Mouse (Mus musculus) limb, embryonic 11.5 days (tissue): Measurements from ENCODE around the gene Vac14. TPM values are rescaled to one million over a fixed set of nuclear protein-coding genes. Genes with fewer than 3 reads are reported as not detected.
"Not testable (repeated sequence)": the region's sequence is repeated elsewhere in the genome, so short reads cannot be mapped to it uniquely, and the experiment has no call there.

Experiments
- ATAC-seq: fragments of 200-750 bp; cut with Nextera tagmentation; 2 replicates; pipeline ENCODE4 v1.8.0; 2017; ENCODE audit warnings: low read depth; ENCODE audit not compliant: insufficient number of reproducible peaks, low FRiP score, low TSS enrichment
- DNase-seq: peaks from one replicate; pipeline ENCODE4 v3.0.0-alpha.2; 2015; ENCODE audit warnings: low spot score
- H3K27ac ChIP-seq: fragments of 300-500 bp; sonication (generic); replicated peaks from 2 replicates; pipeline ENCODE4 v1.5.1; 2014; ENCODE audit warnings: low read depth, mild to moderate bottlenecking, low read length
- H3K27me3 ChIP-seq: fragments of 300-500 bp; sonication (generic); 2 replicates; pipeline ENCODE4 v1.6.1; 2014; ENCODE audit warnings: mild to moderate bottlenecking, low read length, mixed read lengths; ENCODE audit not compliant: control insufficient read depth, insufficient read depth
- H3K36me3 ChIP-seq: fragments of 300-500 bp; sonication (generic); 2 replicates; pipeline ENCODE4 v1.6.1; 2014; ENCODE audit warnings: mild to moderate bottlenecking, low read length, moderate library complexity, mixed read lengths; ENCODE audit not compliant: control insufficient read depth, insufficient read depth
- H3K4me1 ChIP-seq: fragments of 300-500 bp; sonication (generic); 2 replicates; pipeline ENCODE4 v1.6.1; 2014; ENCODE audit warnings: low read length, mixed read lengths; ENCODE audit not compliant: control insufficient read depth, insufficient read depth
- H3K4me2 ChIP-seq: fragments of 300-500 bp; sonication (generic); 2 replicates; pipeline ENCODE4 v1.6.1; 2014; ENCODE audit warnings: low read depth, mild to moderate bottlenecking, moderate library complexity; ENCODE audit not compliant: severe bottlenecking
- H3K4me3 ChIP-seq: fragments of 300-500 bp; sonication (generic); 2 replicates; pipeline ENCODE4 v1.5.1; 2014; ENCODE audit warnings: low read depth, low read length
- H3K9ac ChIP-seq: fragments of 300-500 bp; sonication (generic); 2 replicates; pipeline ENCODE4 v1.6.1; 2014; ENCODE audit warnings: mild to moderate bottlenecking, low read length
- H3K9me3 ChIP-seq: fragments of 300-500 bp; sonication (generic); 2 replicates; pipeline ENCODE4 v1.6.1; 2016; ENCODE audit warnings: low read length; ENCODE audit not compliant: control insufficient read depth
- WGBS: fragments of 180-500 bp; shearing (Covaris S2); extraction: QIAGEN DNeasy Blood & Tissue Kit; methylation state at CpG from one replicate; pipeline ENCODE4 v1.1.7; 2014; 5-methylcytosine and 5-hydroxymethylcytosine counted together
- polyA plus RNA-seq: library from polyadenylated mRNA; unstranded; fragments of >200 nt; fragmentation: Nextera tagmentation; extraction: Ambion mirVana; gene quantifications from 2 replicates; pipeline ENCODE4 v1.2.1, GENCODE M21; 2014

Vac14 gene
- polyA plus RNA-seq, 1 experiment from 2014 or later: 30.5 TPM

DNA sequence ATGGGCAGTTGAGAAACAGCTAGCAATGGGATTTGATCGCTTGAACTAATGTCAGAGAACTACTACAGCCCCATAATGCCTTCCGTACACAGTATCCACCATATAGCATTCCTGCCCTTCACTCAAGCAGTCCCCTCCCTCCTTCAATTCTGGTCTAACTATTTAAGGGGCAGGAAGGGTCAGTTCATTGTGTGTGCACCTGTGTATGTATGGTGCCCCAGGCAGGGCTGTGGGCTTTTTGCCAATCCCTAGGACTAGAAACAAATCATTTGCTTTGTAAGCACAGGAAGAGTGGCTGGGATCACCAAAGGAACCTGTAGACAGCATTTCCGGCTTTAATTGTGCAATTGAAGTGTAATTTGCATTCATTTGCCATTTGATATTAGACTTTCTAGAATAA, 46.6 kb downstream of the Vac14 start:
- ATAC-seq (no peak), DNase-seq (no peak)
- Histone ChIP-seq H3K27ac (no peak overlapping the region), H3K9me3 (no peaks in the 10 kb centered on the region), H3K27me3 (no peaks in the 10 kb centered on the region), H3K4me1 (no peaks in the 10 kb centered on the region), H3K4me2 (no peak overlapping the region), H3K4me3 (no peak overlapping the region), H3K36me3 (peaks cover 3% of the 10 kb centered on the region), H3K9ac (no peak overlapping the region)
- 91% methylated on average over 3 of the region's 3 CpGs for WGBS

DNA sequence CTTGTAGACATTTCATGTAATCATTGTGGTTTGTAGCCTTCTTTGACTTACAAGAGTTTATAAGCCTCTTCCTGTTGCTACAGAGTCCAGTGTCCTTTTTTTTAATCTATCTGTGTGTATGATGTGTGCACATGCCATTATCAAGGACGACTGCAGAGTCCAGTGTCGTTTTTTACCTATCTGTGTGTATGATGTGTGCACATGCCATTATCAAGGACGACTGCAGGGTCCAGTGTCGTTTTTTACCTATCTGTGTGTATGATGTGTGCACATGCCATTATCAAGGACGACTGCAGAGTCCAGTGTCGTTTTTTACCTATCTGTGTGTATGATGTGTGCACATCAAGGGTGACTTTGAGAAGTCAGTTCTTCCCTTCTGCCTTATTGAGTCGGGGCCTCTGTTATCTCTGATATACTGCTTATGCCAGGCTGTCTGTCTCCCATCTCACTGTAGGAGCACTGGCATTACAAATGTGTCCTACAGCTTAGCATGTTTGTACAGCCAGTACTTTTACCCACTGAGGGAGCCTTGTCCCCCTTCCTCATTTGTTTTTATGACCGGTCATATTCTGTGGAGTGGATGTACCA, 49.3 kb downstream of the Vac14 start:
- 82% methylated on average over 8 of the region's 8 CpGs for WGBS

DNA sequence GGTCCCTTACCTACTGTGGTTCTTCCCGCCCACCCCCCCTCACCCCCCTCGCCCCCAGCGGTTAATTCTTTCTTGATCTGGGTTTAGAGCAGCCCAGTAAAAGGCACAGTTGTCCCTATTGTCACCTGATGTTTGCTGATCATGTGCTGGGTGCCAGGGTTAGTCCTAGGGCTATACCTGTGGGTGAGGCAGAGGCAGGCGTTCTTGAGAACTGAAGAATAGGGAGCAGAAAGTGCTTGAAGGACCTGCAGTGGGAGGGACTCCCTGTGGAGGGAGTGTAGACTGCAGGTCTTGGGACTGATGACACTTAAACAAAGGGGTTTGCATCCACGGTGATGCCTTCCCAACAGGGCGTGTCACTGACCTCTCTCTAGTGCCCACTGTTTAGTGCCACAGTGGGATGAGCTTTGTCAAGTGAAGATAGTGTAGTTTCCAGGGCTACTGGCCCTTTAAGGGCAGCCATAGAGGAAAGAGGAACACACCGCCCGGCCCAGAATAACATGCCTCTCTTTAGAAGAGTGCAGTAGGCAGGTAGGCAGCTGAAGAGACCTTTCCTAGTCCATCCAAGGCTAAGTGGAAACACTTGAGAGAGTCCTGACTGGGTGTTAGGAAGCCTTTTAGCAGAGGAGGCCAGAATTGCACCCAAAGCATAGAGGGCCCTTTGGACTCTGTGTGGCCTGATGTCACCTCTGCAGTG, 51.7 kb downstream of the Vac14 start:
- H3K27ac ChIP-seq: no peak overlapping the region
- H3K9me3 ChIP-seq: no peaks in the 10 kb centered on the region
- H3K4me2 ChIP-seq: no peak overlapping the region
- H3K4me3 ChIP-seq: no peak overlapping the region
- 78% methylated on average over 8 of the region's 8 CpGs for WGBS
- H3K4me1 ChIP-seq: no peaks in the 10 kb centered on the region
- DNase-seq: no peak
- no peak overlapping the region for H3K9ac ChIP-seq
- H3K36me3 ChIP-seq: peaks cover 3% of the 10 kb centered on the region; the same call in 1 of the 2 replicates
- ATAC-seq: no peak
- H3K27me3 ChIP-seq: no peaks in the 10 kb centered on the region

More for the DNA sequence above, 49.3 kb downstream of the Vac14 start:
- not testable (repeated sequence) for H3K9me3 ChIP-seq, ATAC-seq, H3K36me3 ChIP-seq, H3K9ac ChIP-seq, H3K4me1 ChIP-seq, DNase-seq, H3K27ac ChIP-seq, H3K27me3 ChIP-seq, H3K4me3 ChIP-seq, H3K4me2 ChIP-seq

DNA sequence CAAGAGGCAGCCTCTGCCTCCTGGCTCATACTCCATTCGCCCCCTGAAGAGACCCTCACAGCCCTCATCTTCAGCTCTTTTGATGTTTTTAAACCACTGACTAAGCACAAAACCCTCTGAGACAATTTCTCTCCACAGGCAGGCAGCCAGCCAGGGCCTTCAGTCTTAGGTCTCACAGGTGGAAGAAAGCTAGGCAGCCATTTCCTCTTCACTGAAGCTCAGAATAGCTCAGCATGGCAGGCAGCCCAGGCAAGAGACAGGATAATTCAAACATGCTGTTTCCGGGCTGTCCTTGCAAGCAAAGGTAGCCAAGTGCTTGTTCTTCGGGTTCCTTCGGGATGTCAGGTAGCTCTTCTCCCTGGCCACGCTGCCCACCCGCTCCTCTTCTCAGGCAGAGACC, 52.9 kb downstream of the Vac14 start:
- ATAC-seq (no peak), DNase-seq (no peak)
- 90% methylated on average over 6 of the region's 6 CpGs for WGBS
- Histone ChIP-seq H3K9ac (no peak overlapping the region), H3K4me3 (no peak overlapping the region), H3K4me1 (no peaks in the 10 kb centered on the region), H3K27me3 (no peaks in the 10 kb centered on the region), H3K9me3 (no peaks in the 10 kb centered on the region), H3K27ac (no peak overlapping the region), H3K36me3 (peaks cover 3% of the 10 kb centered on the region; the same call in 1 of the 2 replicates), H3K4me2 (no peak overlapping the region)

DNA sequence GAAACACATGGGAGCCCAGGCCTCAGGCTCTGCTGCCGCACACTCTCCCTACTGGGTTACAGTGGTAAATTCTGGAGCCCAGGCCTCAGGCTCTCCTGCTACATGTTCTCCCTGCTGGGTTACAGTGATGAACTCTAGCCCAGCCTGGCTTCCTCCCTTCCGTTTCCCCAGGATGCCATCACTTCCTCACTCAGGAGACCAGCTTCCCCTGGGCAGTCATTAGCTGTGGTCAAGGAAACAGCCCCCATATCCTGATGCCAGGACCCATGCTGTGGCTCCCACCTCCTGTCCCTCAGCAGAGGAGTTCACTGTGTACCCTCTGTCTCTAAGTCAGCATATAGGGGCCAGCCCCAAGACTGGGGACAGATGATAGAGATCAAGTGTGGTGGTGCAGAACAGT, 53.7 kb downstream of the Vac14 start:
- no peak for ATAC-seq
- WGBS: 95% methylated on average over 2 of the region's 2 CpGs
- H3K4me3 ChIP-seq: no peak overlapping the region
- no peaks in the 10 kb centered on the region for H3K27me3 ChIP-seq
- peaks cover 6% of the 10 kb centered on the region; the same call in 1 of the 2 replicates for H3K36me3 ChIP-seq
- no peaks in the 10 kb centered on the region for H3K9me3 ChIP-seq
- H3K4me1 ChIP-seq: 0 out of 2 replicates have a peak, but pooled peaks cover 4% of the 10 kb centered on the region
- H3K4me2 ChIP-seq: no peak overlapping the region
- no peak overlapping the region for H3K9ac ChIP-seq
- H3K27ac ChIP-seq: peak overlapping the region; percentile 47; the same call in 1 of the 2 replicates
- no peak for DNase-seq

DNA sequence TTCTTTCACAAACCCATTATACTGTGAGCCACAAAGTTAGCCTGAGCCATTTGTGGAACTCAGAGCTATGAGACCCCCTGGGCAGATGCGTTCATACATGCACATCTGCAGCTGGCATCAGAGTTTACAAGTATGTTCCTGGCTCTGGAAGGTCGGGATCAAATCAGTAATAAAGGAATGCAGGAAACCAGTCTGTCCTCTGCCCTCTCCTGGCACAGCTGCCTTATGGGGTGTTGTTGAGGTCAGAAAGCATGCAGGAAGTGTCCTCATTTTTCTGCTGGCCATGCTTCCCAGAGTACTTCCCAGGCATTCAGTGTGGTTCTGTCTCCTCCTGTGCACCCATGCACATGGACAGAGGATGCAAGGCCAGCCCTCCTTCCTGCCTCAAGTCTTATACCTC, 54.8 kb downstream of the Vac14 start:
- no peak overlapping the region for H3K4me3 ChIP-seq
- no peaks in the 10 kb centered on the region for H3K9me3 ChIP-seq
- no peaks in the 10 kb centered on the region for H3K27me3 ChIP-seq
- H3K4me1 ChIP-seq: 0 out of 2 replicates have a peak, but pooled peaks cover 6% of the 10 kb centered on the region
- H3K36me3 ChIP-seq: peaks cover 6% of the 10 kb centered on the region; the same call in 1 of the 2 replicates
- H3K9ac ChIP-seq: no peak overlapping the region
- no peak overlapping the region for H3K27ac ChIP-seq
- 77% methylated on average over 2 of the region's 2 CpGs for WGBS
- DNase-seq (no peak), ATAC-seq (no peak)
- no peak overlapping the region for H3K4me2 ChIP-seq

DNA sequence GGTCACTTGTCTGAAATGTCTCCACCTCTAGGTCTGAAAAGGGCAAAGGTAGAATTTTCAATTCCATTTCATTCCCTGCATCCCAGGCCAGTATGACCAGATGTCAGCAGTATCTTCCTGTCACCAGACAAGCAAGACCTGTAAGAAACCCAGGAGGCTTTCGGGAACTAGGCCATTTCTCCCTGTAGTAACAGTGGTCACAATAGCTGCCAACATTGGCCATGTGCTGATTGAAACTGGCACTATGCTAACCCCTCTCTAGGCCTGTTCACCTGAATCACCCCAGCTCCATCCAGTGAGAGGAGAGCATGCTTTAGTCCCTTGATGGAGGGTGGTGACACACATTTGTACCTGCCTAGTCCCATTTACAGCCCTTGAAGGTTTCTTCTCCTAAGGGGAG, 56.2 kb downstream of the Vac14 start:
- DNase-seq (no peak), ATAC-seq (no peak)
- H3K4me3 ChIP-seq: no peak overlapping the region
- 0 out of 2 replicates have a peak, but pooled peaks cover 6% of the 10 kb centered on the region for H3K4me1 ChIP-seq
- H3K9me3 ChIP-seq: no peaks in the 10 kb centered on the region
- H3K36me3 ChIP-seq: peaks cover 6% of the 10 kb centered on the region; the same call in 1 of the 2 replicates
- no peak overlapping the region for H3K27ac ChIP-seq
- WGBS: 96% methylated on average over 1 of the region's 1 CpGs
- no peak overlapping the region for H3K9ac ChIP-seq
- no peaks in the 10 kb centered on the region for H3K27me3 ChIP-seq
- no peak overlapping the region for H3K4me2 ChIP-seq

DNA sequence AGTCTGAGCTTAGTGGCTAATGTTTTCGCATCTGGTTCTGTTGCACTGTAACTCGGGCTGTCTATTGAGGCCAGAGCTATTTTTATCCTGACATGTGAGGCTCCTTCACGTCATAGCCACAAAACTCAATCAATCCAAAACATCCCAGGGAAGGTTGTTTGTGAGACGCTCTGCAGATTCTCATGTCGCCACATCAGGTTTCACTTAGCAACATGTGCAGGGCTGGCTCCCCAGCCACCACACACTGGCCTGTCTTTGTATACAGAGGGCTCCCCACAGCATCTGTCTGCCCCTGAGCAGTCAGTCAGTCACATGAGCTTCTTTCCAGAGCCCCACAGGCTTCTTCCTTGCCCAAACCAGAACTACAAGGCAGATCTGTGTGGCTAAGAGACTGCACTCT, 58.3 kb downstream of the Vac14 start:
- 27% methylated on average over 5 of the region's 5 CpGs for WGBS
- H3K9me3 ChIP-seq: no peaks in the 10 kb centered on the region
- H3K4me2 ChIP-seq: no peak overlapping the region
- ATAC-seq (peak; percentile 67; the same call in 1 of the 2 replicates), DNase-seq (peak; percentile 67)
- H3K36me3 ChIP-seq: peaks cover 6% of the 10 kb centered on the region; the same call in 1 of the 2 replicates
- H3K4me1 ChIP-seq: 0 out of 2 replicates have a peak, but pooled peaks cover 6% of the 10 kb centered on the region
- H3K27me3 ChIP-seq: no peaks in the 10 kb centered on the region
- H3K4me3 ChIP-seq: no peak overlapping the region
- H3K9ac ChIP-seq: no peak overlapping the region
- peak overlapping the region; percentile 59; the same call in 1 of the 2 replicates for H3K27ac ChIP-seq
